Comparison of ENCODE assay signal across 20 mouse cellular contexts in genomic region chr15:62282646-62283045, GRCm38 (mm10).
DNase-seq lines count a peak whose midpoint lies in the region; ATAC-seq and TF ChIP-seq lines count a peak whose summit lies in the region.
"Had no signal": no experiment of that assay in that cellular context is flagged by ENCODE, and none has a peak within 500 bp of the region (broad histone marks: within the 10 kb centered on the region; RNA-seq: fewer than 3 reads in every experiment).

No protein-coding gene starts in this region.

- TF ChIP-seq EP300 in CH12.LX (IDR thresholded peaks at IDR 0.05; ENCODE audit: low read length) = no peak

- dilution Hi-C loops in CH12.LX (cut with MboI; ENCODE audit: extremely low pct_ligation_motif_present, extremely low pct_unique_long_range_greater_than_20kb, low sequenced_read_pairs) = no loop called here

- H3K4me3 ChIP-seq in heart, embryonic 12.5 days = no peak overlapping the region
- no peak overlapping the region for H3K4me3 ChIP-seq in kidney, postnatal 0 days (replicated peaks; ENCODE audit: low read depth, low read length)
- no peak overlapping the region for H3K4me3 ChIP-seq in CH12.LX (replicated peaks in 1 of 3; ENCODE audit: low read depth in 2 of 3, low read length in 2 of 3, poor library complexity in 1 of 3)
- no peak overlapping the region for H3K4me3 ChIP-seq in brown adipose tissue, adult 24 weeks (ENCODE audit: insufficient read depth, low read depth, low read length)
- H3K4me3 ChIP-seq: embryonic facial prominence, embryonic 10.5 days; embryonic facial prominence, embryonic 15.5 days; forebrain, embryonic 13.5 days; limb, embryonic 12.5 days; liver, embryonic 15.5 days; stomach, embryonic 15.5 days had no signal

- ATAC-seq in heart, embryonic 12.5 days (ENCODE audit: insufficient number of reproducible peaks, low FRiP score) = no peak
- ATAC-seq in kidney, postnatal 0 days (replicated peaks; ENCODE audit: low FRiP score, low read depth) = no peak
- ATAC-seq: activated CD4-positive, CD25-positive, alpha-beta regulatory T cell, adult 4 months; forebrain, embryonic 13.5 days; hindbrain, embryonic 16.5 days had no signal

- H3K4me2 ChIP-seq in heart, embryonic 12.5 days = no peak overlapping the region
- H3K4me2 ChIP-seq in kidney, postnatal 0 days (ENCODE audit: low read length) = no peak overlapping the region
- no peak overlapping the region for H3K4me2 ChIP-seq in CH12.LX (ENCODE audit: insufficient read depth, low read depth, poor library complexity, severe bottlenecking)
- H3K4me2 ChIP-seq: embryonic facial prominence, embryonic 15.5 days; forebrain, embryonic 13.5 days; heart, embryonic 11.5 days; limb, embryonic 12.5 days; liver, embryonic 15.5 days; midbrain, embryonic 11.5 days; stomach, embryonic 15.5 days had no signal

- no peak for TF ChIP-seq CTCF in kidney, postnatal 0 days (IDR thresholded peaks at IDR 0.05; ENCODE audit: low read depth)
- TF ChIP-seq CTCF in CH12.LX (conservative IDR thresholded peaks at IDR 0.05 in 1 of 2, IDR thresholded peaks at IDR 0.05 in 1 of 2; ENCODE audit: low read depth in 2 of 2, low read length in 2 of 2) = no peak

- 0 out of 2 replicates have a peak overlapping the region, but pooled peaks have one; percentile 10 for H3K9ac ChIP-seq in heart, embryonic 12.5 days
- no peak overlapping the region for H3K9ac ChIP-seq in kidney, postnatal 0 days (ENCODE audit: low read depth, low read length)
- H3K9ac ChIP-seq in CH12.LX (ENCODE audit: insufficient read depth, low read depth) = no peak overlapping the region
- H3K9ac ChIP-seq: embryonic facial prominence, embryonic 15.5 days; forebrain, embryonic 13.5 days; limb, embryonic 12.5 days; liver, embryonic 15.5 days; stomach, embryonic 15.5 days had no signal

- no peaks in the 10 kb centered on the region for H3K27me3 ChIP-seq in heart, embryonic 12.5 days (replicated peaks)
- H3K27me3 ChIP-seq in kidney, postnatal 0 days (ENCODE audit: insufficient read depth, low read length) = no peaks in the 10 kb centered on the region
- H3K27me3 ChIP-seq in CH12.LX (replicated peaks) = no peaks in the 10 kb centered on the region
- H3K27me3 ChIP-seq: embryonic facial prominence, embryonic 15.5 days; forebrain, embryonic 13.5 days; limb, embryonic 12.5 days; liver, embryonic 15.5 days; stomach, embryonic 15.5 days had no signal

- TF ChIP-seq POLR2A in CH12.LX (IDR thresholded peaks at IDR 0.05; ENCODE audit: low read depth, low read length) = no peak

- H3K4me1 ChIP-seq in heart, embryonic 12.5 days (replicated peaks) = peaks cover 18% of the 10 kb centered on the region
- peaks cover 15% of the 10 kb centered on the region; the same call in 1 of the 2 replicates for H3K4me1 ChIP-seq in kidney, postnatal 0 days (replicated peaks; ENCODE audit: insufficient read depth, low read length)
- peaks cover 34 to 68% of the 10 kb centered on the region in 2 experiments for H3K4me1 ChIP-seq in CH12.LX (ENCODE audit: control insufficient read depth in 1 of 2, insufficient read depth in 2 of 2)
- H3K4me1 ChIP-seq in brown adipose tissue, adult 24 weeks (ENCODE audit: control insufficient read depth, insufficient read depth, insufficient read length, low read length) = peaks cover 13% of the 10 kb centered on the region
- H3K4me1 ChIP-seq: stomach, embryonic 15.5 days had no signal

- 0 out of 2 replicates have a peak, but pooled peaks cover 3% of the 10 kb centered on the region for H3K9me3 ChIP-seq in heart, embryonic 12.5 days (replicated peaks)
- no peaks in the 10 kb centered on the region for H3K9me3 ChIP-seq in kidney, postnatal 0 days (replicated peaks; ENCODE audit: low read length)
- H3K9me3 ChIP-seq in CH12.LX (replicated peaks; ENCODE audit: low read length) = peaks cover 12% of the 10 kb centered on the region
- H3K9me3 ChIP-seq: embryonic facial prominence, embryonic 10.5 days; embryonic facial prominence, embryonic 15.5 days; forebrain, embryonic 13.5 days; limb, embryonic 12.5 days; liver, embryonic 15.5 days; stomach, embryonic 15.5 days had no signal

- in situ Hi-C loops in CH12.LX (cut with MboI; ENCODE audit: low pct_ligation_motif_present, low pct_unique_long_range_greater_than_20kb, low sequenced_read_pairs) = no loop called here

- H3K36me3 ChIP-seq in heart, embryonic 12.5 days = no peaks in the 10 kb centered on the region
- no peaks in the 10 kb centered on the region for H3K36me3 ChIP-seq in kidney, postnatal 0 days (ENCODE audit: insufficient read depth, low read length)
- peaks cover 0 to 2% of the 10 kb centered on the region in 2 experiments for H3K36me3 ChIP-seq in CH12.LX (replicated peaks in 1 of 2; ENCODE audit: control insufficient read depth in 1 of 2, insufficient read depth in 1 of 2, low read length in 1 of 2)
- H3K36me3 ChIP-seq: embryonic facial prominence, embryonic 10.5 days; embryonic facial prominence, embryonic 15.5 days; limb, embryonic 12.5 days; liver, embryonic 15.5 days; stomach, embryonic 15.5 days had no signal

- WGBS in heart, embryonic 12.5 days = 71% methylated on average over 9 of the region's 9 CpGs
- WGBS in kidney, postnatal 0 days = 31% methylated on average over 9 of the region's 9 CpGs

- H3K27ac ChIP-seq in heart, embryonic 12.5 days (ENCODE audit: poor library complexity, severe bottlenecking) = no peak overlapping the region
- no peak overlapping the region for H3K27ac ChIP-seq in kidney, postnatal 0 days
- H3K27ac ChIP-seq in CH12.LX (ENCODE audit: insufficient read depth, low read depth) = no peak overlapping the region
- H3K27ac ChIP-seq in brown adipose tissue, adult 24 weeks (replicated peaks; ENCODE audit: low read depth, low read length) = peak overlapping the region; percentile 90
- H3K27ac ChIP-seq: embryonic facial prominence, embryonic 10.5 days; embryonic facial prominence, embryonic 15.5 days; limb, embryonic 12.5 days; liver, embryonic 15.5 days; stomach, embryonic 15.5 days had no signal

- no peak for DNase-seq in heart, postnatal 4 days
- DNase-seq in kidney, postnatal 0 days (ENCODE audit: low spot score) = peak; percentile 61
- no peak for DNase-seq in kidney, postnatal 36 days
- DNase-seq in CH12.LX (ENCODE audit: extremely low read depth) = no peak
- DNase-seq: cerebellum, adult 8-10 months; cerebellum, postnatal 25 days; gastrocnemius, postnatal 10 days; right cerebral cortex, postnatal 25 days had no signal

- H3K79me2 ChIP-seq in CH12.LX (replicated peaks; ENCODE audit: control insufficient read depth, extremely low read depth, insufficient read depth, poor library complexity, severe bottlenecking) = no peaks in the 10 kb centered on the region

- TF ChIP-seq RAD21 in CH12.LX (IDR thresholded peaks at IDR 0.05; ENCODE audit: low read depth, low read length) = no peak

TF ChIP-seq in CH12.LX, 34 proteins besides CTCF, POLR2A, EP300 and RAD21:
- TF ChIP-seq SIN3A (IDR thresholded peaks at IDR 0.05; ENCODE audit: low read length) = 0 out of 2 replicates have a peak, but pooled peaks have one; percentile 12
- TF ChIP-seq MAFK (IDR thresholded peaks at IDR 0.05; ENCODE audit: insufficient replicate concordance, low read length) = 0 out of 2 replicates have a peak, but pooled peaks have one; percentile 22
- no peak for TF ChIP-seq BHLHE40 (IDR thresholded peaks at IDR 0.05; ENCODE audit: low read depth, low read length)
